Mouse (Mus musculus) G1E (cell line): Measurements from ENCODE around the gene Rapgef5.

ENCODE experiments used
- CTCF ChIP-seq: IDR thresholded peaks from 2 replicates; pipeline ENCODE4 v1.5.1; 2012; ENCODE audit warnings: low read depth, low read length, inconsistent platforms, mixed read lengths
- GATA1 ChIP-seq: IDR thresholded peaks from 2 replicates; pipeline ENCODE4 v1.6.1; 2012; ENCODE audit warnings: borderline replicate concordance, low read length, inconsistent platforms, mixed read lengths
- TAL1 ChIP-seq: conservative IDR thresholded peaks from 2 replicates; pipeline ENCODE4 v1.6.1; 2012; ENCODE audit warnings: low read depth, low read length, inconsistent platforms, mixed read lengths

DNA sequence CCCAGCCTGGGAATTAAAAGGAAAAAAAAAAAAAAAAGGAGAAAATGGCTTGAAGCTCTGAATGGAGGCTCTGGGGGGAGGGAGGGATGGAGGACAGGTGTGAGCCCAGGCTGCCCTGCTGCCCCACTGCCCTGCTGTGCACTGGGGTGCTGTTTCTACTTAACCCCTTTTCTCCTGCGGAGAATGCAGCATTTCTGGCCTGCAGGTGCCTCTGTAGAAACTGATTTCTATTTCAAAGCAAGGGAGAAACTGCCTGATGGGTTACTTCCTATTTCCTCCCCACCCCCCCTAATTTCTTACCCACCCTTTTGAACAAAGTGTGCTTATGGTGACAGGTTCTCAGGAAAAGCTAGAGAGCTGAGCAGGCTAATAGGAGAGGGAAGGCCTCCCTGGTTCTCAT is 176.5 kb downstream of the Rapgef5 start:
- TF ChIP-seq CTCF (no peak), GATA1 (no peak), TAL1 (no peak)
